Mouse (Mus musculus) adipose tissue, adult 10 weeks (tissue): ENCODE measurements around the gene Armh2. TPM values are rescaled to one million over a fixed set of nuclear protein-coding genes. Genes with fewer than 3 reads are reported as not detected.

Experiments used
- polyA plus RNA-seq: library from polyadenylated mRNA; stranded (reverse); fragments of 350-450 nt; fragmentation: Illumina TruSeq; extraction: RNeasy Lipid Tissue Mini Kit (QIAGEN cat#74804); gene quantifications from one replicate; pipeline ENCODE4 v1.2.3, GENCODE M21; 2014; ENCODE audit warnings: low read depth, low replicate concordance

The Armh2 gene
- 1.2 TPM for polyA plus RNA-seq

GRCm38 (mm10) chr13:24741028-24741427, at the start of gene Armh2:
Gene Armh2 (plus strand): TSS chr13:24741232.

GRCm38 (mm10) chr13:24761403-24762227, 20.6 kb downstream of the Armh2 start, which contains the start of gene Gmnn:
Gene Gmnn (minus strand): TSS chr13:24761923.

Other genes starting within 250 kb of the Armh2 start
- 4.2 TPM for gene Ripor2, start 159.0 kb upstream of the Armh2 start, polyA plus RNA-seq
- gene Gmnn, start 20.7 kb downstream of the Armh2 start, polyA plus RNA-seq = 8.1 TPM
- 104 TPM for gene BC005537, start 60.4 kb downstream of the Armh2 start, polyA plus RNA-seq
- gene Acot13, start 90.3 kb downstream of the Armh2 start, polyA plus RNA-seq = 78.9 TPM
- 20.7 TPM for gene Tdp2, start 90.4 kb downstream of the Armh2 start, polyA plus RNA-seq
- 0.19 TPM for gene D130043K22Rik, start 103.9 kb downstream of the Armh2 start, polyA plus RNA-seq
- 13.6 TPM for gene Aldh5a1, start 196.4 kb downstream of the Armh2 start, polyA plus RNA-seq
- gene Gpld1, start 201.9 kb downstream of the Armh2 start, polyA plus RNA-seq = 16.8 TPM